Mouse (Mus musculus): ENCODE measurements around the gene Erp44. TPM values are rescaled to one million over a fixed set of nuclear protein-coding genes. Genes with fewer than 3 reads are reported as not detected.

The Erp44 gene
- 10 to 100 TPM; 33.7 to 38.3 TPM for total RNA-seq (2021)
- long read RNA-seq, experiment 1, transcript Erp44-201 (12 exons, 2,624 nt) = major isoform, 36 of 43 reads
- long read RNA-seq, experiment 1, partial matches to known transcripts = 1 of 43 reads
- long read RNA-seq, experiment 1, other reads (novel, unspliced or antisense) = 6 of 43 reads
- long read RNA-seq, experiment 2, transcript Erp44-201 (12 exons, 2,624 nt) = major isoform, 38 of 39 reads
- long read RNA-seq, experiment 2, partial matches to known transcripts = 0 of 39 reads
- long read RNA-seq, experiment 2, other reads (novel, unspliced or antisense) = 1 of 39 reads

DNA sequence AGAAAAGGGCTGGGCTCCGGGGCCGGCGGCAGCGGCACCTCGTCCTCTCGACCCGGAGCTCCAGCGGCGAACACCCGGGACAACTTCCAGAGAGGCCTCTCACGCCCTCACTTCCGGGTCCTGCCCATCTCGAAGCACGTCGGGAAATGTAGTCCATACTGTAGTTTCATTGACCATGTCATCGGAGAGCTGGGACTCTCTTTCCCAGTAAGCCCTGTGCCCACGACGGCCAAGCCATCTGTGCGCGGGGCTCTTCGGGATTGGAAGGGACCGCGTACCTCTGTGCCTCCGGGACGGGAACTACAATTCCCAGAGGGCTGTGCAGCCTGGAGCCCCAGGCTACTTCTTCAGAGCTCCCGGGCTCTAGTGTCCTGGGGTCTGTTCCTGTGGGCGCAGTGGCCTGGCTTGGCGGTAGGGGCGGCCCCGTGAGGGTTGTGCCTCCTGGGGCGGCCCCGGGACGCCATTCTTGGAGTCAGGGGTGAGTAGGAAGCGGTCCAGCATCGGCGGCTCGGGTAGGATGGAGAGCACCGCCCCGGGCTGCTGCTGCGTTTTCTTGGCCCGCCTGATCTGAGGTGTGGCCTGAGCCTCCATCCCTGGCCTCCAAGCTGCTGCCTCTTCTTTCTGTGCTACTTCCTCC lies at the start of gene Erp44, which contains the start of gene Invs:
TSS of gene Erp44 (minus strand) at position 61 of the 637 bp plus-strand sequence.
TSS of gene Invs (plus strand) at position 263 of the 637 bp plus-strand sequence.
- peak; percentile 91 to 95 for DNase-seq (ENCODE audit: extremely low spot score in 1 of 2, low spot score in 2 of 2)

GRCm38 (mm10) chr4:48328042-48328441 lies 48.7 kb upstream of the Erp44 start:
- no peak for DNase-seq (ENCODE audit: extremely low spot score in 1 of 2, low spot score in 2 of 2)
- intact Hi-C loops (cut with DNase I) = no loop called here
- TF ChIP-seq CTCF (IDR thresholded peaks at IDR 0.05) = no peak; the same call in 1 of the 2 replicates

More for the DNA sequence above, at the start of gene Erp44, which contains the start of gene Invs:
- intact Hi-C loops (cut with DNase I) = loop anchor here (2.0 to 5.0 kb wide), 2 partner anchors 52 to 235 kb away; partner anchors contain the start of gene Nr4a3
- H3K27ac ChIP-seq = peak within 1 kb of the TSS; percentile 95
- peak within 1 kb of the TSS; percentile 98 for H3K4me3 ChIP-seq
- TF ChIP-seq CTCF (IDR thresholded peaks at IDR 0.05) = no peak

GRCm38 (mm10) chr4:48327192-48327591 lies 47.8 kb upstream of the Erp44 start:
- no peak for DNase-seq (ENCODE audit: extremely low spot score in 1 of 2, low spot score in 2 of 2)
- TF ChIP-seq CTCF (IDR thresholded peaks at IDR 0.05) = no peak
- intact Hi-C loops (cut with DNase I) = no loop called here

More at GRCm38 (mm10) chr4:48328042-48328441, 48.7 kb upstream of the Erp44 start:
- Histone ChIP-seq H3K4me3 (no peak overlapping the region), H3K27ac (no peak overlapping the region)

DNA sequence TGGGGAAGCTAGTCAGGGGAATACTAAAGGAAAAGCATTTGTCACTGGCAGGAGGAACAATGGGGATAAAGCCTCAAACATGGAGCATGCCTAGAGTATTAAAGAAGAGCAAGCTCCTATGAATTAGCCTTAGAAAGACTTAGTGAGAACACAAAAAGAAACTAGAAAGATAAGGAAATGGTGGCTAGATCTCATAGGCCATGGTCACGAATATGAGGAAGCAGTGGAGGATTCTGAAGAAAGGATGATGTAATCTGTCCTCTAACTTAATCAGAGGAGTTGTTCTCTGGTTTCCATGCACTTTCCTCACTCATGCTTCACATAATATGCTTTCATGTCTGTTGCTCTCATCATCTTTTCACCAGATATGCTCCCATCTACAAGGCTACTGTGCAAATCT lies 42.7 kb upstream of the Erp44 start:
- no peak overlapping the region for H3K4me3 ChIP-seq
- intact Hi-C loops (cut with DNase I) = no loop called here
- DNase-seq (ENCODE audit: extremely low spot score in 1 of 2, low spot score in 2 of 2) = no peak
- TF ChIP-seq CTCF (IDR thresholded peaks at IDR 0.05) = no peak
- H3K27ac ChIP-seq = no peak overlapping the region

More at GRCm38 (mm10) chr4:48327192-48327591, 47.8 kb upstream of the Erp44 start:
- Histone ChIP-seq H3K4me3 (no peak overlapping the region), H3K27ac (no peak overlapping the region)

DNA sequence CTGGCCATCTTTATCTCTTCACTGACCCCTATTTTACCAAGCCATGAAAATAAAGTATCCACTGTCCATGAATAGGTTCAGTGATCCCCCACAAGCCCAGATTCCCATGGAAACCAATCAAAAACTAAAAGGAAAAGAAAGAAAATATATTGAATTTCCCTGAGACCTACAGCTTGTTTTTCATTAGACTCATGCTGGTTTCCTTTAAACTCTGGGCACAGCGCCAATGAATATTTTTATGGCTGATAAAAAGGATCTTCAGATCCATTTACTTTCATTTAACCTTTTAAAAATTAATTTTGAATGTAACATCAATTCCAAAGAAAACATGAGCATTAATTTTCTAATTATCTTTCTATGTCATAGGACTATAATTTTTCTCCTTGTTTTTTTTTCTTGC lies 41.9 kb upstream of the Erp44 start:
- DNase-seq (ENCODE audit: extremely low spot score in 1 of 2, low spot score in 2 of 2) = no peak
- intact Hi-C loops (cut with DNase I) = no loop called here
- no peak overlapping the region for H3K4me3 ChIP-seq
- TF ChIP-seq CTCF (IDR thresholded peaks at IDR 0.05) = no peak
- H3K27ac ChIP-seq = no peak overlapping the region

DNA sequence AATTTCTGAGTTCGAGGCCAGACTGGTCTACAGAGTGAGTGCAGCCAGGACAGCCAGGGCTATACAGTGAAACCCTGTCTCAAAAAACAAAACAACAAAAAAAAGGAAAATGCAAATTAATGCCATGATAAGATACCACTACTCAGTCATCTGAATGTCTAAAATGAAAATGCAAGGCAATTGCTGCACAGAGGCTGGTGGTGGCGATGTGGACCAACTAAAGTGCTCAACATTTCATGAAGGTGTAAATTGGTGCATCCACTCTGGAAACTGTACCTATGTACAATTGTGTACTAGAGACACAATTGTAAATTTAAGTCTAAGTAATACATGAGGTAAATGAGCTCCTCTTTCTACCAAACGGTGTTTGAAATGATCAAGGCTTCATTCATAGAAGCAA lies 36.7 kb upstream of the Erp44 start:
- peak; percentile 35 for TF ChIP-seq CTCF (IDR thresholded peaks at IDR 0.05)
- no peak for DNase-seq (ENCODE audit: extremely low spot score in 1 of 2, low spot score in 2 of 2)
- Histone ChIP-seq H3K27ac (no peak overlapping the region), H3K4me3 (no peak overlapping the region)
- intact Hi-C loops (cut with DNase I) = loop anchor here (1.0 kb wide), 1 partner anchor 65 kb away; no protein-coding TSS in a partner anchor

GRCm38 (mm10) chr4:48314814-48315213 lies 35.5 kb upstream of the Erp44 start:
- no peak for TF ChIP-seq CTCF (IDR thresholded peaks at IDR 0.05)
- no peak overlapping the region for H3K4me3 ChIP-seq
- intact Hi-C loops (cut with DNase I) = no loop called here

GRCm38 (mm10) chr4:48287086-48287757 lies 7.9 kb upstream of the Erp44 start:
- no peak for TF ChIP-seq CTCF (IDR thresholded peaks at IDR 0.05)
- Histone ChIP-seq H3K4me3 (no peak overlapping the region), H3K27ac (no peak overlapping the region)
- DNase-seq (ENCODE audit: extremely low spot score in 1 of 2, low spot score in 2 of 2) = peak in 1 of 2 experiments; percentile 17
- intact Hi-C loops (cut with DNase I) = no loop called here

More at GRCm38 (mm10) chr4:48314814-48315213, 35.5 kb upstream of the Erp44 start:
- DNase-seq (ENCODE audit: extremely low spot score in 1 of 2, low spot score in 2 of 2) = no peak
- H3K27ac ChIP-seq = no peak overlapping the region

DNA sequence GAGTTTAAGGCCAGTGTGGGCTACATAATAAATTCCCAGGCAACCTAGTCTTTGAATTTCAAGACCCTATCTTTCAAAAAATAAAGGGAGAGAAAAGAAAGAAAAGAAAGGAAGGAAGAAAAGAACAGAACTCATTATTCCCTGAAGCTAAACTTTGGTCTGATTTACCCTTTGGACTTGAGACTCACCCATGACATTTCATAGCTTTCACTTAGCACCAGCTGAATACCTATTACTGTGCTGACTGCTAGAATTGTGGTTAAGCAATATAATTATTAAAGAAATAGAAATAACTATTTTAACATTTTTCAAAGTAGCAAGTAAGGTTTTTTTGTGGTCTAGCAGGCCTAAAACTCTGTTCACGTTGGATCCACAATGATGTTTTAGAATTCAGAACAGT lies 1.8 kb upstream of the Erp44 start:
- Histone ChIP-seq H3K4me3 (peak overlapping the region; percentile 26), H3K27ac (no peak overlapping the region)
- DNase-seq (ENCODE audit: extremely low spot score in 1 of 2, low spot score in 2 of 2) = no peak
- TF ChIP-seq CTCF (IDR thresholded peaks at IDR 0.05) = no peak
- intact Hi-C loops (cut with DNase I) = no loop called here

- TF ChIP-seq CTCF (IDR thresholded peaks at IDR 0.05) = no peak
- peak in 1 of 2 experiments; percentile 19 for DNase-seq (ENCODE audit: extremely low spot score in 1 of 2, low spot score in 2 of 2)
- intact Hi-C loops (cut with DNase I) = loop anchor here (2.0 to 5.0 kb wide), 2 partner anchors 52 to 234 kb away; partner anchors contain the start of gene Nr4a3
- peak overlapping the region; percentile 98 for H3K4me3 ChIP-seq
- peak overlapping the region; percentile 90 for H3K27ac ChIP-seq
Measured at GRCm38 (mm10) chr4:48278757-48279497, 431 bp downstream of the Erp44 start.

GRCm38 (mm10) chr4:48277011-48277410 lies 2.3 kb downstream of the Erp44 start:
- Histone ChIP-seq H3K27ac (no peak overlapping the region), H3K4me3 (no peak overlapping the region)
- no peak for DNase-seq (ENCODE audit: extremely low spot score in 1 of 2, low spot score in 2 of 2)
- TF ChIP-seq CTCF (IDR thresholded peaks at IDR 0.05) = no peak
- intact Hi-C loops (cut with DNase I) = loop anchor here (5.0 kb wide), 1 partner anchor 50 kb away; no protein-coding TSS in a partner anchor
